Mouse (Mus musculus) lung, embryonic 14.5 days (tissue): Measurements from ENCODE around the gene Itga10. TPM values are rescaled to one million over a fixed set of nuclear protein-coding genes. Genes with fewer than 3 reads are reported as not detected.

Experiments
- ATAC-seq: fragments of 200-750 bp; cut with Nextera tagmentation; 2 replicates; pipeline ENCODE4 v1.8.0; 2017; ENCODE audit warnings: mild to moderate bottlenecking, moderate TSS enrichment, moderate library complexity; ENCODE audit not compliant: insufficient read depth
- DNase-seq: peaks from one replicate; pipeline ENCODE4 v3.0.0-alpha.2; 2015
- H3K27ac ChIP-seq: fragments of 300-500 bp; sonication (generic); 2 replicates; pipeline ENCODE4 v1.5.1; 2014; ENCODE audit warnings: low read depth, mild to moderate bottlenecking, moderate library complexity
- H3K27me3 ChIP-seq: fragments of 300-500 bp; sonication (generic); 2 replicates; pipeline ENCODE4 v1.6.1; 2014; ENCODE audit warnings: low read length, control low read depth; ENCODE audit not compliant: insufficient read depth
- H3K36me3 ChIP-seq: fragments of 300-500 bp; sonication (generic); 2 replicates; pipeline ENCODE4 v1.6.1; 2014; ENCODE audit warnings: control low read depth; ENCODE audit not compliant: insufficient read depth
- H3K4me1 ChIP-seq: fragments of 300-500 bp; sonication (generic); 2 replicates; pipeline ENCODE4 v1.6.1; 2014; ENCODE audit warnings: antibody characterized with exemption, control low read depth; ENCODE audit not compliant: insufficient read depth
- H3K4me2 ChIP-seq: fragments of 300-500 bp; sonication (generic); 2 replicates; pipeline ENCODE4 v1.6.1; 2014; ENCODE audit warnings: mild to moderate bottlenecking
- H3K4me3 ChIP-seq: fragments of 300-500 bp; sonication (generic); 2 replicates; pipeline ENCODE4 v1.5.1; 2014; ENCODE audit warnings: low read depth, low read length
- H3K9ac ChIP-seq: fragments of 300-500 bp; sonication (generic); 2 replicates; pipeline ENCODE4 v1.6.1; 2014
- H3K9me3 ChIP-seq: fragments of 300-500 bp; sonication (generic); 2 replicates; pipeline ENCODE4 v1.6.1; 2016; ENCODE audit warnings: low read depth, low read length, control low read depth
- CTCF ChIP-seq: IDR thresholded peaks from 2 replicates; pipeline ENCODE4 v1.5.1; 2016; ENCODE audit warnings: antibody characterized with exemption, low read depth
- WGBS: fragments of 180-500 bp; shearing (Covaris S2); extraction: QIAGEN DNeasy Blood & Tissue Kit; methylation state at CpG from one replicate; pipeline ENCODE4 v1.1.7; 2014; 5-methylcytosine and 5-hydroxymethylcytosine counted together
- polyA plus RNA-seq: library from polyadenylated mRNA; unstranded; fragments of >200 nt; fragmentation: Nextera tagmentation; extraction: Ambion mirVana; gene quantifications from 2 replicates; pipeline ENCODE4 v1.2.1, GENCODE M21; 2014

The Itga10 gene
- 0.70 and 1.2 TPM in 2 replicates for polyA plus RNA-seq

DNA sequence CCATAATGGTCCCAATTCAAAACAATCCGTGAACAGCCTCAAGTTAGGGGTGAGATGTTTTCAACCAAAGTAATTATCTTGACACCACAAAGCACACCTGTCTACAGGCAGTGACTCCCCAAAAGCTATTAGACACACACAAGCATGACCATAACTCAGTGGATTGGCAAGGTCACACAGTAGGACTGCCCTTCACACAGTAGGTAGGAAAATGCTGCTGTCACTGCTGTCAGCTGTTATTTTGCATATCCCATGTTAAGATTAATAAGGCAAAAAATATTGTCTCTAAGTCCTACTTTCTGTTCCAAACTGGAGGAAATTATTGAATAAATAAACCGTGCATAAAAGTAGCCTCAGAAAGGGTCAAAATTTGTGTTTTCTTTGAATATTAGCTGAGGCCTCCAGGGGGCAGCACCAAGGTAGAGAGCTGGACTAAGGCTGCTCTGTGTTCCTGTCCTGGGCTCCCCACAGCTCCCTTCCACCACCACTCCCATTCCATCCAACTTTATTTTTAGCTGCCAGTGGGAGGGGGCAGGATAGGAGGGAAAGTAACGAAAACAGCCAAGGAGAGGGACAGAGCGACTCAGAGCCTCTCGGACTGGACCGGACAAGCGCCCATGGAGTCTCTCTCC lies at the start of gene Itga10:
Itga10 (plus strand) TSS at position 567 of the 632 bp plus-strand sequence.
- Histone ChIP-seq H3K4me2 (no peak within 1 kb of the TSS), H3K4me3 (no peak within 1 kb of the TSS), H3K9me3 (no peaks in the 10 kb centered on the region), H3K9ac (no peak within 1 kb of the TSS), H3K36me3 (peaks cover 40% of the 10 kb centered on the region), H3K4me1 (no peaks in the 10 kb centered on the region), H3K27ac (no peak within 1 kb of the TSS), H3K27me3 (no peaks in the 10 kb centered on the region)
- ATAC-seq = peak; percentile 41; the same call in 1 of the 2 replicates
- WGBS = 62% methylated on average over 7 of the region's 7 CpGs
- TF ChIP-seq CTCF = peak; percentile 64
- peak; percentile 73 for DNase-seq

GRCm38 (mm10) chr3:96595661-96596060 lies 49.7 kb upstream of the Itga10 start:
- Histone ChIP-seq H3K27ac (no peak overlapping the region), H3K36me3 (no peaks in the 10 kb centered on the region), H3K4me2 (peak overlapping the region; percentile 97), H3K4me3 (peak overlapping the region; percentile 50), H3K4me1 (peaks cover 8% of the 10 kb centered on the region; the same call in 1 of the 2 replicates), H3K9me3 (no peaks in the 10 kb centered on the region), H3K27me3 (peaks cover 34% of the 10 kb centered on the region), H3K9ac (no peak overlapping the region)
- 23% methylated on average over 6 of the region's 6 CpGs for WGBS
- DNase-seq = no peak
- no peak for ATAC-seq
- no peak for TF ChIP-seq CTCF

- ATAC-seq (no peak), DNase-seq (peak; percentile 71)
- H3K9me3 ChIP-seq = no peaks in the 10 kb centered on the region
- H3K4me2 ChIP-seq = peak within 1 kb of the TSS; percentile 97
- no peaks in the 10 kb centered on the region for H3K36me3 ChIP-seq
- peaks cover 34% of the 10 kb centered on the region for H3K27me3 ChIP-seq
- peak within 1 kb of the TSS; percentile 75; the same call in 1 of the 2 replicates for H3K27ac ChIP-seq
- TF ChIP-seq CTCF = no peak
- H3K4me3 ChIP-seq = peak within 1 kb of the TSS; percentile 50
- H3K9ac ChIP-seq = peak within 1 kb of the TSS; percentile 65
- peaks cover 8% of the 10 kb centered on the region; the same call in 1 of the 2 replicates for H3K4me1 ChIP-seq
- 2% methylated on average over 23 of the region's 23 CpGs for WGBS
These were observed 49.1 kb upstream of the Itga10 start, which contains the start of gene Ankrd34a for GRCm38 (mm10) chr3:96596228-96596707. Ankrd34a (plus strand) TSS chr3:96596636.

GRCm38 (mm10) chr3:96596855-96597254 lies 48.5 kb upstream of the Itga10 start:
- no peak overlapping the region for H3K27ac ChIP-seq
- WGBS = under 1% methylated on average over 11 of the region's 12 CpGs
- no peak for DNase-seq

GRCm38 (mm10) chr3:96597435-96597891 lies 47.9 kb upstream of the Itga10 start:
- Histone ChIP-seq H3K36me3 (no peaks in the 10 kb centered on the region), H3K4me2 (peak overlapping the region; percentile 97), H3K4me3 (peak overlapping the region; percentile 50), H3K4me1 (peaks cover 8% of the 10 kb centered on the region; the same call in 1 of the 2 replicates), H3K9ac (peak overlapping the region; percentile 65), H3K27me3 (peaks cover 34% of the 10 kb centered on the region), H3K27ac (peak overlapping the region; percentile 75; the same call in 1 of the 2 replicates), H3K9me3 (no peaks in the 10 kb centered on the region)
- TF ChIP-seq CTCF = no peak
- DNase-seq (peak; percentile 63), ATAC-seq (no peak)
- WGBS = under 1% methylated on average over 40 of the region's 40 CpGs

More at GRCm38 (mm10) chr3:96596855-96597254, 48.5 kb upstream of the Itga10 start:
- no peak for ATAC-seq
- Histone ChIP-seq H3K36me3 (no peaks in the 10 kb centered on the region), H3K4me3 (peak overlapping the region; percentile 50), H3K9me3 (no peaks in the 10 kb centered on the region), H3K27me3 (peaks cover 34% of the 10 kb centered on the region), H3K4me1 (peaks cover 8% of the 10 kb centered on the region; the same call in 1 of the 2 replicates), H3K4me2 (peak overlapping the region; percentile 97), H3K9ac (peak overlapping the region; percentile 65)
- no peak for TF ChIP-seq CTCF

GRCm38 (mm10) chr3:96598156-96599068 lies 47.0 kb upstream of the Itga10 start:
- TF ChIP-seq CTCF = no peak
- 1% methylated on average over 54 of the region's 54 CpGs for WGBS
- Histone ChIP-seq H3K27ac (peak overlapping the region; percentile 75), H3K36me3 (no peaks in the 10 kb centered on the region), H3K9me3 (no peaks in the 10 kb centered on the region), H3K9ac (peak overlapping the region; percentile 65), H3K4me2 (peak overlapping the region; percentile 97), H3K4me3 (peak overlapping the region; percentile 50), H3K27me3 (peaks cover 34% of the 10 kb centered on the region), H3K4me1 (peaks cover 8% of the 10 kb centered on the region; the same call in 1 of the 2 replicates)
- DNase-seq (peak; percentile 90), ATAC-seq (no peak)
